Mouse (Mus musculus): ENCODE data around the gene Sirt7.

Sirt7 gene

GRCm38 (mm10) chr11:120625152-120625775 is at the start of gene Sirt7:
Gene Sirt7, minus strand, starts transcription at chr11:120625240.
- no peak for DNase-seq (ENCODE audit: low spot score in 2 of 2)

- no peak for DNase-seq (ENCODE audit: low spot score in 2 of 2)
Measured at GRCm38 (mm10) chr11:120673594-120674122, 48.6 kb upstream of the Sirt7 start.

- peak; percentile 89 to 92 for DNase-seq (ENCODE audit: low spot score in 2 of 2)
Measured at GRCm38 (mm10) chr11:120672687-120673593, 47.9 kb upstream of the Sirt7 start, which contains the start of gene Aspscr1. Gene Aspscr1, plus strand, starts transcription at chr11:120672973.

- no peak for DNase-seq (ENCODE audit: low spot score in 2 of 2)
Measured at GRCm38 (mm10) chr11:120666617-120667016, 41.6 kb upstream of the Sirt7 start.

GRCm38 (mm10) chr11:120665406-120665805 is 40.4 kb upstream of the Sirt7 start:
- DNase-seq (ENCODE audit: low spot score in 2 of 2) = no peak

GRCm38 (mm10) chr11:120663714-120664113 is 38.7 kb upstream of the Sirt7 start:
- no peak for DNase-seq (ENCODE audit: low spot score in 2 of 2)

GRCm38 (mm10) chr11:120662759-120663158 is 37.7 kb upstream of the Sirt7 start:
- no peak for DNase-seq (ENCODE audit: low spot score in 2 of 2)

GRCm38 (mm10) chr11:120661076-120661460 is 36.0 kb upstream of the Sirt7 start, which contains the start of gene Notum:
Gene Notum, minus strand, starts transcription at chr11:120661175.
- DNase-seq (ENCODE audit: low spot score in 2 of 2) = no peak

GRCm38 (mm10) chr11:120660301-120661075 is 35.4 kb upstream of the Sirt7 start:
- DNase-seq (ENCODE audit: low spot score in 2 of 2) = no peak

- no peak for DNase-seq (ENCODE audit: low spot score in 2 of 2)
Measured at GRCm38 (mm10) chr11:120659509-120660300, 34.7 kb upstream of the Sirt7 start.

GRCm38 (mm10) chr11:120658876-120659410 is 33.9 kb upstream of the Sirt7 start:
- DNase-seq (ENCODE audit: low spot score in 2 of 2) = peak; percentile 66 to 77

GRCm38 (mm10) chr11:120657301-120657700 is 32.3 kb upstream of the Sirt7 start:
- DNase-seq (ENCODE audit: low spot score in 2 of 2) = no peak

GRCm38 (mm10) chr11:120654741-120655140 is 29.7 kb upstream of the Sirt7 start:
- DNase-seq (ENCODE audit: low spot score in 2 of 2) = no peak

GRCm38 (mm10) chr11:120651872-120652271 is 26.8 kb upstream of the Sirt7 start:
- no peak for DNase-seq (ENCODE audit: low spot score in 2 of 2)

- peak; percentile 47 to 56 for DNase-seq (ENCODE audit: low spot score in 2 of 2)
Measured at GRCm38 (mm10) chr11:120648001-120648476, 23.0 kb upstream of the Sirt7 start, which contains the start of gene Myadml2. Gene Myadml2, minus strand, starts transcription at chr11:120648158.

GRCm38 (mm10) chr11:120647047-120647830 is 22.2 kb upstream of the Sirt7 start:
- no peak for DNase-seq (ENCODE audit: low spot score in 2 of 2)

- DNase-seq (ENCODE audit: low spot score in 2 of 2) = peak; percentile 92 to 95
Measured at GRCm38 (mm10) chr11:120643601-120643987, 18.6 kb upstream of the Sirt7 start, which contains the start of gene Pycr1. Gene Pycr1, minus strand, starts transcription at chr11:120643769.

GRCm38 (mm10) chr11:120642939-120643600 is 18.0 kb upstream of the Sirt7 start:
- no peak for DNase-seq (ENCODE audit: low spot score in 2 of 2)

- DNase-seq (ENCODE audit: low spot score in 2 of 2) = no peak
Measured at GRCm38 (mm10) chr11:120641869-120642268, 16.8 kb upstream of the Sirt7 start.
